Mouse (Mus musculus) midbrain, embryonic 14.5 days (tissue): ENCODE data around the gene Pabpc4. TPM values are rescaled to one million over a fixed set of nuclear protein-coding genes. Genes with fewer than 3 reads are reported as not detected.
"Not testable (repeated sequence)": the region's sequence is repeated elsewhere in the genome, so short reads cannot be mapped to it uniquely, and the experiment has no call there.

Experiments
- ATAC-seq: fragments of 200-750 bp; cut with Nextera tagmentation; 2 replicates; pipeline ENCODE4 v1.8.0; 2017; ENCODE audit warnings: moderate number of reproducible peaks, moderate library complexity; ENCODE audit not compliant: low FRiP score, low TSS enrichment
- DNase-seq: peaks from one replicate; pipeline ENCODE4 v3.0.0-alpha.2; 2015
- H3K27ac ChIP-seq: fragments of 300-500 bp; sonication (generic); replicated peaks from 2 replicates; pipeline ENCODE4 v1.5.1; 2014; ENCODE audit warnings: mild to moderate bottlenecking, low read depth, low read length, moderate library complexity
- H3K27me3 ChIP-seq: fragments of 300-500 bp; sonication (generic); 2 replicates; pipeline ENCODE4 v1.6.1; 2014; ENCODE audit warnings: low read length, control low read depth, mixed read lengths; ENCODE audit not compliant: control insufficient read depth, insufficient read depth
- H3K36me3 ChIP-seq: fragments of 300-500 bp; sonication (generic); 2 replicates; pipeline ENCODE4 v1.6.1; 2014; ENCODE audit warnings: low read length, control low read depth; ENCODE audit not compliant: control insufficient read depth, insufficient read depth
- H3K4me1 ChIP-seq: fragments of 300-500 bp; sonication (generic); 2 replicates; pipeline ENCODE4 v1.6.1; 2014; ENCODE audit warnings: mild to moderate bottlenecking, antibody characterized with exemption, low read length, control low read depth; ENCODE audit not compliant: control insufficient read depth, insufficient read depth
- H3K4me2 ChIP-seq: fragments of 300-500 bp; sonication (generic); 2 replicates; pipeline ENCODE4 v1.6.1; 2014; ENCODE audit warnings: mild to moderate bottlenecking, low read length, moderate library complexity
- H3K4me3 ChIP-seq: fragments of 300-500 bp; sonication (generic); replicated peaks from 2 replicates; pipeline ENCODE4 v1.5.1; 2014; ENCODE audit warnings: low read depth, low read length
- H3K9ac ChIP-seq: fragments of 300-500 bp; sonication (generic); replicated peaks from 2 replicates; pipeline ENCODE4 v1.6.1; 2014; ENCODE audit warnings: mild to moderate bottlenecking, low read length, moderate library complexity
- H3K9me3 ChIP-seq: fragments of 300-500 bp; sonication (generic); 2 replicates; pipeline ENCODE4 v1.6.1; 2016; ENCODE audit warnings: low read length, control low read depth, mixed read lengths; ENCODE audit not compliant: control insufficient read depth
- WGBS: fragments of 180-500 bp; shearing (Covaris S2); extraction: QIAGEN DNeasy Blood & Tissue Kit; methylation state at CpG from one replicate; pipeline ENCODE4 v1.1.7; 2014; 5-methylcytosine and 5-hydroxymethylcytosine counted together
- polyA plus RNA-seq: library from polyadenylated mRNA; unstranded; fragments of >200 nt; fragmentation: Nextera tagmentation; extraction: Ambion mirVana; gene quantifications from 2 replicates; pipeline ENCODE4 v1.2.1, GENCODE M21; 2014

Pabpc4 gene
- polyA plus RNA-seq, 1 experiment from 2014 or later, result 31.3 TPM

GRCm38 (mm10) chr4:123326087-123326486 is 63.9 kb downstream of the Pabpc4 start:
- H3K9ac ChIP-seq, result no peak overlapping the region
- no peak overlapping the region for H3K4me2 ChIP-seq
- 87% methylated on average over 3 of the region's 3 CpGs for WGBS
- H3K27ac ChIP-seq, result no peak overlapping the region
- no peaks in the 10 kb centered on the region for H3K36me3 ChIP-seq
- peaks cover 6% of the 10 kb centered on the region; the same call in 1 of the 2 replicates for H3K27me3 ChIP-seq
- ATAC-seq (no peak), DNase-seq (no peak)
- no peak overlapping the region for H3K4me3 ChIP-seq
- no peaks in the 10 kb centered on the region for H3K9me3 ChIP-seq
- H3K4me1 ChIP-seq, result no peaks in the 10 kb centered on the region

GRCm38 (mm10) chr4:123327630-123328029 is 65.5 kb downstream of the Pabpc4 start:
- Histone ChIP-seq H3K27me3 (peaks cover 5% of the 10 kb centered on the region; the same call in 1 of the 2 replicates), H3K4me2 (no peak overlapping the region), H3K36me3 (no peaks in the 10 kb centered on the region), H3K4me1 (no peaks in the 10 kb centered on the region), H3K4me3 (no peak overlapping the region), H3K27ac (no peak overlapping the region), H3K9me3 (no peaks in the 10 kb centered on the region), H3K9ac (no peak overlapping the region)
- DNase-seq, result no peak
- 57% methylated on average over 3 of the region's 3 CpGs for WGBS
- ATAC-seq, result no peak

DNA sequence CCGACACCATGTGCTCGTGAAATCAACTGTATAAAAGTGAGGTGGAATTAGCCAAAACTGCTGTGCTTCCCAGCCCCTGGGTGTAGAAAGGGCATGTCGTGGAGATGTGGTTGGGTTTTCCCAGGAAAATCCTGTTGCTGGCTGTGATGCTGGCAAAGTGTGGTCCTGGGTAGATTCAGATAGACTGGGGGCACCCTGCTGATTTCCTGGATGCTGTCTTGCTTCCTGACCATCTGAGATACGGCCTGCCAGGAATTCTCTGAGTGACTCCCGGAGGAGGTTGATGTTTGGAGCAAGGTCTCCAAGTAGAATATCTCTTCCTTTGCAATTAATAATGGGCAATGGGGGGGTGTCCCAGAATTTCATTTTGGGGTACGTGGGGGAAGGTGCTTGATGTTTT is 66.8 kb downstream of the Pabpc4 start:
- H3K9ac ChIP-seq, result no peak overlapping the region
- H3K27me3 ChIP-seq, result no peaks in the 10 kb centered on the region
- ATAC-seq (no peak), DNase-seq (no peak)
- no peak overlapping the region for H3K27ac ChIP-seq
- no peaks in the 10 kb centered on the region for H3K36me3 ChIP-seq
- H3K4me1 ChIP-seq, result no peaks in the 10 kb centered on the region
- no peaks in the 10 kb centered on the region for H3K9me3 ChIP-seq
- H3K4me2 ChIP-seq, result no peak overlapping the region
- WGBS, result 68% methylated on average over 6 of the region's 6 CpGs
- no peak overlapping the region for H3K4me3 ChIP-seq

- no peak overlapping the region for H3K9ac ChIP-seq
- no peaks in the 10 kb centered on the region for H3K27me3 ChIP-seq
- DNase-seq (no peak), ATAC-seq (no peak)
- no peak overlapping the region for H3K4me3 ChIP-seq
- WGBS, result 68% methylated on average over 5 of the region's 5 CpGs
- H3K4me1 ChIP-seq, result no peaks in the 10 kb centered on the region
- H3K9me3 ChIP-seq, result no peaks in the 10 kb centered on the region
- H3K36me3 ChIP-seq, result no peaks in the 10 kb centered on the region
- no peak overlapping the region for H3K27ac ChIP-seq
- H3K4me2 ChIP-seq, result no peak overlapping the region
These were observed 69.2 kb downstream of the Pabpc4 start for GRCm38 (mm10) chr4:123331326-123331725.

DNA sequence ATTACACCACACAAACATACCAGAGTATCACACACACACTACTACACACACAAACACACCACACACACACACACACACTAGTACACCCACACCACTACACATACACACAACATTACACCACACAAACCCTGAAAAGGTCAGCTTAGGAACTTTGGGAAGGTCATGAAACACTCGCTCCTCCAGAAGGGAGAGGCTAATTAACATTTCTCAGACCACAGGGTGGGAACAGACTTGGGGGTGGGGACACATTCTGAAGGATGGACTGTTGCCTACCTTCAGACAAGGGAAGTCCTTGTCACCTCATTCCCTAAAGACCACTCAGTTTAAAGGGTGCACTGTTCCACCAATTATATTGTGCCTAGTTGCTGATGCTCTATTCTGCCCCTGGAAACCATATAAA is 69.8 kb downstream of the Pabpc4 start:
- H3K9me3 ChIP-seq, H3K4me2 ChIP-seq, H3K36me3 ChIP-seq, H3K27me3 ChIP-seq, H3K4me3 ChIP-seq, H3K9ac ChIP-seq, DNase-seq, H3K27ac ChIP-seq, H3K4me1 ChIP-seq, ATAC-seq: not testable (repeated sequence)
- WGBS, result 59% methylated on average over 1 of the region's 1 CpGs

DNA sequence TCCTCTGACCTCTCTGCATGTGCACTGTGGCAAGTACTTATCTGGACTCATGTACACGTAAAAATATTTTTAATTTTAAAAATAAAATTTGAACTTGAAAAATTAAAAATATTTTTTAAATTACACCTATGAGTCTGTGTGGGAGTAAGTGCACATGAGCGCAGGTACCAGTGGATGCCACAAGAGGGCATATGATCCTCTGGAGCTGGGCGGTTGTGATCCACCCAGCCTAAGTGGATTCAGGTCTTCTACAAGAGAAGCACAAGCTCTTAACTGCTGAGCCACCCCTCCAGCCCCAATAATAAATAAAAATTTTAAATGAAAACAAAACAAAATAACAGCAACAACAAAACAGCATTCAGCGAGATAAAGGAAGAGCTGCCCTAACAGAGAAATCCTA is 71.0 kb downstream of the Pabpc4 start:
- Histone ChIP-seq H3K9me3 (no peaks in the 10 kb centered on the region), H3K4me3 (no peak overlapping the region), H3K27me3 (no peaks in the 10 kb centered on the region), H3K9ac (no peak overlapping the region), H3K4me1 (no peaks in the 10 kb centered on the region), H3K36me3 (no peaks in the 10 kb centered on the region), H3K4me2 (no peak overlapping the region), H3K27ac (no peak overlapping the region)
- no peak for ATAC-seq
- no peak for DNase-seq
- WGBS, result 94% methylated on average over 4 of the region's 4 CpGs

DNA sequence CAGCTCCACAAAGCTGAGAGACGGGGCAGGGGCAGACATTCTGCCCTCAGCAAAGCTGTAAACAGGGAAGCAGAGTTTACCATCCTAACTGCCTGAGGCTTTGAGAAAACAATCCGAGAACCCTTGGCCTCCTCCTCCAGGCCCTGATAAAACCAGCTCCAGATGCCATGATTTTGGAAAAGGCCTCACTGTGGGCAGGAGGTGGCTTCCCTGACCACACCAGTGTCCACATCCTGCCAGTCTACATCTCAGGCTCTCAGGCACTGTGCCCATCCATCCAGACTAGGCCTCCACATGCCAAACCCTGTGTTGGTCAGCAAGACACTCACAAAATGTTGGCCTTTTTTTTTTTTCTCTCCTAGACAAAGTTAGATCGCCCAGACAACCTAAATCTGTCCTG is 72.0 kb downstream of the Pabpc4 start:
- Histone ChIP-seq H3K4me3 (no peak overlapping the region), H3K4me1 (no peaks in the 10 kb centered on the region), H3K9ac (no peak overlapping the region), H3K4me2 (no peak overlapping the region), H3K27me3 (no peaks in the 10 kb centered on the region), H3K36me3 (no peaks in the 10 kb centered on the region), H3K27ac (no peak overlapping the region), H3K9me3 (no peaks in the 10 kb centered on the region)
- DNase-seq (no peak), ATAC-seq (no peak)
- WGBS, result 86% methylated on average over 3 of the region's 3 CpGs

GRCm38 (mm10) chr4:123335244-123335643 is 73.1 kb downstream of the Pabpc4 start:
- H3K4me1 ChIP-seq, H3K9ac ChIP-seq, H3K27ac ChIP-seq, H3K4me3 ChIP-seq, H3K4me2 ChIP-seq, ATAC-seq, H3K27me3 ChIP-seq, DNase-seq, H3K36me3 ChIP-seq, H3K9me3 ChIP-seq: not testable (repeated sequence)
- WGBS, result 77% methylated on average over 10 of the region's 10 CpGs

- H3K9me3 ChIP-seq, result no peaks in the 10 kb centered on the region
- no peak overlapping the region for H3K4me2 ChIP-seq
- H3K27me3 ChIP-seq, result peaks cover 10% of the 10 kb centered on the region
- WGBS, result 75% methylated on average over 14 of the region's 14 CpGs
- no peak overlapping the region for H3K9ac ChIP-seq
- no peaks in the 10 kb centered on the region for H3K36me3 ChIP-seq
- no peak overlapping the region for H3K4me3 ChIP-seq
- no peak for DNase-seq
- no peaks in the 10 kb centered on the region for H3K4me1 ChIP-seq
- no peak overlapping the region for H3K27ac ChIP-seq
- no peak for ATAC-seq
These were observed 73.8 kb downstream of the Pabpc4 start for GRCm38 (mm10) chr4:123335796-123336585.
